Mouse (Mus musculus) cerebellum, adult 2 months (tissue): ENCODE measurements around the gene Mon2. TPM values are rescaled to one million over a fixed set of nuclear protein-coding genes. Genes with fewer than 3 reads are reported as not detected.
A peak's percentile ranks its signal among the peaks of the same experiment; 100 is the strongest.

Experiments used
- DNase-seq, 2 experiments: peaks; one replicate each; pipeline ENCODE4 v3.0.0; 2021
- H3K27ac ChIP-seq: fragments of 200-500 bp; 2 replicates; pipeline ENCODE4 v1.5.1; 2012; ENCODE audit warnings: low read length, control low read depth, inconsistent platforms; ENCODE audit not compliant: insufficient read depth
- H3K27me3 ChIP-seq: fragments of 200-500 bp; 2 replicates; pipeline ENCODE4 v1.6.1; 2012; ENCODE audit warnings: inconsistent platforms, mild to moderate bottlenecking, low read length, moderate library complexity; ENCODE audit not compliant: control insufficient read depth, insufficient read depth
- H3K4me1 ChIP-seq: fragments of 200-500 bp; 2 replicates; pipeline ENCODE4 v1.6.1; 2011; ENCODE audit warnings: low read length; ENCODE audit not compliant: control insufficient read depth, insufficient read depth
- H3K4me3 ChIP-seq: fragments of 200-500 bp; replicated peaks from 2 replicates; pipeline ENCODE3; 2011; ENCODE audit warnings: mild to moderate bottlenecking, low read depth, low read length, control low read depth; ENCODE audit not compliant: insufficient read depth
- CTCF ChIP-seq: fragments of 200-500 bp; IDR thresholded peaks from 2 replicates; pipeline ENCODE4 v1.5.1; 2011; ENCODE audit warnings: low read depth, mild to moderate bottlenecking, control low read depth, low read length, moderate library complexity, borderline replicate concordance; ENCODE audit not compliant: insufficient read depth
- POLR2A ChIP-seq: fragments of 200-500 bp; IDR thresholded peaks from 2 replicates; pipeline ENCODE4 v1.6.1; 2011; ENCODE audit warnings: low read length, control low read depth, borderline replicate concordance; ENCODE audit not compliant: insufficient read depth
- WGBS: fragments of 180-500 bp; shearing (Covaris S2); methylation state at CpG from one replicate; pipeline ENCODE4 v1.1.7; 2018; 5-methylcytosine and 5-hydroxymethylcytosine counted together
- polyA plus RNA-seq: library from polyadenylated mRNA; depleted of rRNA; stranded (reverse); fragments of >200 nt; gene quantifications from 2 replicates; pipeline ENCODE4 v1.2.3, GENCODE M21; 2012; rRNA removed

Gene Mon2
- polyA plus RNA-seq, 1 experiment = 67.2 TPM

GRCm38 (mm10) chr10:122950966-122951365 lies 125.3 kb downstream of the Mon2 start:
- no peak for TF ChIP-seq POLR2A
- TF ChIP-seq CTCF = no peak
- Histone ChIP-seq H3K4me1 (no peaks in the 10 kb centered on the region), H3K4me3 (no peak overlapping the region), H3K27ac (no peak overlapping the region), H3K27me3 (no peaks in the 10 kb centered on the region; the same call in 1 of the 2 replicates)
- 70% methylated on average over 6 of the region's 6 CpGs for WGBS
- DNase-seq = no peak

GRCm38 (mm10) chr10:122944888-122945287 lies 131.4 kb downstream of the Mon2 start:
- Histone ChIP-seq H3K27ac (no peak overlapping the region), H3K4me3 (no peak overlapping the region), H3K4me1 (peaks cover 14% of the 10 kb centered on the region), H3K27me3 (no peaks in the 10 kb centered on the region; the same call in 1 of the 2 replicates)
- WGBS = 82% methylated on average over 5 of the region's 5 CpGs
- DNase-seq = no peak
- TF ChIP-seq CTCF = no peak
- TF ChIP-seq POLR2A = no peak

GRCm38 (mm10) chr10:122943824-122944223 lies 132.5 kb downstream of the Mon2 start:
- no peak for DNase-seq
- TF ChIP-seq CTCF = no peak
- no peak for TF ChIP-seq POLR2A
- 83% methylated on average over 6 of the region's 6 CpGs for WGBS
- no peak overlapping the region for H3K4me3 ChIP-seq
- H3K4me1 ChIP-seq = peaks cover 14% of the 10 kb centered on the region
- no peaks in the 10 kb centered on the region for H3K27me3 ChIP-seq
- no peak overlapping the region for H3K27ac ChIP-seq

- H3K4me1 ChIP-seq = peaks cover 14% of the 10 kb centered on the region
- no peak overlapping the region for H3K27ac ChIP-seq
- WGBS = 47% methylated on average over 7 of the region's 7 CpGs
Observed at GRCm38 (mm10) chr10:122942771-122943170, 133.5 kb downstream of the Mon2 start.

More at GRCm38 (mm10) chr10:122942771-122943170, 133.5 kb downstream of the Mon2 start:
- DNase-seq = peak in 1 of 2 experiments; percentile 28
- Histone ChIP-seq H3K27me3 (no peaks in the 10 kb centered on the region), H3K4me3 (no peak overlapping the region)
- TF ChIP-seq CTCF (no peak), POLR2A (no peak)

Other genes with a start within 250 kb of the Mon2 start
- 52.4 and 52.6 TPM in 2 replicates for gene Usp15, start 120.5 kb upstream of the Mon2 start, polyA plus RNA-seq
- 6.6 and 8.5 TPM in 2 replicates for gene Fam19a2, start 187.5 kb upstream of the Mon2 start, polyA plus RNA-seq